Mouse (Mus musculus): Measurements from ENCODE around the gene Btbd9. TPM values are rescaled to one million over a fixed set of nuclear protein-coding genes. Genes with fewer than 3 reads are reported as not detected.

The Btbd9 gene
- polyA plus RNA-seq, 1 experiment from 2014 or later = 121 TPM

DNA sequence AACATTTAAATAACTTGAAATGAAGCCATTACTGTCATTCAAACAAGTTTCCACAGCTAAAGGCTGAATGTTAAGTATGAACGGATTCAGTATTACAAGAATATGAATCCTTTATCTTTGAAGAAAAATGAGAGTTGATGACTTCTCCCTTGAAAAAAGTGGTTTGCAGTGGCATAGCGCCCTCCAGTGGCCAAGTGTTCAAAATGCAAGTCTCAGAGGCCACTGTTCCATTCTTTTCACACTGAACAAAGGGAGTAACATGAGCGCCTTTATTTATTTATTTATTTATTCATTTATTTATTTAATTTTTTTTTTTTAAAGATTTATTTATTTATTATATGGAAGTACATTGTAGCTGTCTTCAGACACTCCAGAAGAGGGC is 121.4 kb downstream of the Btbd9 start:
- H3K4me2 ChIP-seq = no peak overlapping the region
- 25% methylated on average over 3 of the region's 3 CpGs for WGBS

DNA sequence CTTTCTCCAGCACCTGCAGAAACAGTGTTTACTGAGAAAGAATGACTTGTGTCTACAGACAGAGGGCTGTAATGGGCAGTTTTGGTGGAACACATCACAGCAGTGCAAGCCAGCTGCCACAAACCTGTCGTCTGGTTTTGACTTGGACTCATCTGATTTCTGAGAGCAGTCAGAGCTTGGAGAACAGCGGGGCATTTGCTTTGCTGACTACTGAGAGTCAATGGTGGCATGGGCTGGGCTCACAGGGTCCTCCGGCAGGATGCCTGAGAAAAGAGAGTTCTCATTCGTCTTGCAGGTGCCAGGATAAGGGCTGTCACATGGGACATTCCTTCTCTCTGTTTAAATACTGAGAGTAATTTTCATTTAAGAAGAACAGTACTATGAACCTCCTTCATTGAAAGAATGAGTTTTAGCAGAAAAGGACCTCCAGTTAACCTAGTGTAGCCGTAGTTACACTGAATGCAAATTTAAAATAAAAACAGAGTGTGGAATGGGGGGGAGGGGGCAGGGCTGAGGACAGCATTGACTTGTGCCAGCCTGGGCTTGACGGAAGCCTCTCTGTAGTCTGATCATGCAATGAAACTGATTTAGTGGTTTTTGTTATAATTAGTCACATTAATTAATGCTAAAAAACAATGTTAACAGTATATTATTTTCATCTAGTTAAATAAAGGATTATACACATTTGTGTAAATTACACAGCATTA is 122.0 kb downstream of the Btbd9 start:
- Histone ChIP-seq H3K4me1 (peaks cover 26% of the 10 kb centered on the region), H3K27me3 (replicated peaks) (no peaks in the 10 kb centered on the region), H3K27ac (replicated peaks) (no peak overlapping the region), H3K4me3 (replicated peaks) (no peak overlapping the region), H3K4me2 (no peak overlapping the region), H3K9ac (replicated peaks) (no peak overlapping the region), H3K9me3 (replicated peaks) (no peaks in the 10 kb centered on the region), H3K36me3 (no peaks in the 10 kb centered on the region)
- 42% methylated on average over 6 of the region's 6 CpGs for WGBS
- ATAC-seq (ENCODE audit: low FRiP score) = no peak

More for the DNA sequence above, 121.4 kb downstream of the Btbd9 start:
- Histone ChIP-seq H3K9ac (replicated peaks) (no peak overlapping the region), H3K4me3 (replicated peaks) (no peak overlapping the region), H3K27me3 (replicated peaks) (no peaks in the 10 kb centered on the region), H3K27ac (replicated peaks) (no peak overlapping the region), H3K4me1 (peaks cover 30% of the 10 kb centered on the region), H3K9me3 (replicated peaks) (no peaks in the 10 kb centered on the region), H3K36me3 (no peaks in the 10 kb centered on the region)
- no peak for ATAC-seq (ENCODE audit: low FRiP score)

DNA sequence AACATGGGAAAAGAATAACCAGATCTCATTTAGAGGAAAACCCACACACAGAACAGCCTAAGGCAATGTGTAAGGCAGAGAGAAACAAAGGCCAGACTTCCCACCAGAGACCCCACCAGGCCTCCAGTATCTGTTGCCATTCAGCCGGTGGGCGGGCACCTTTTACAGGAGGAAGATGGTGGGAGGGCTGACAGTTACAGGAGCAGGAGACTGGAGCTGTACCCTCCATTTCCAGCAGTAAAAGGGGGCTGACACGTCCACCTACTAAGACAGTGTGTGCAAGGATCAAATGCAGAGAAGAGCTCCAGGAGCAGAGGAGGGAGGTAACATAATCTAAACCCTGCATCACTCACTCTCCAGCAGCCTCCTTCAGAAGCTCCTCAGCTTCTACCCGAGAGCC is 123.0 kb downstream of the Btbd9 start:
- H3K4me2 ChIP-seq = no peak overlapping the region
- H3K27me3 ChIP-seq (replicated peaks) = no peaks in the 10 kb centered on the region
- no peak overlapping the region for H3K4me3 ChIP-seq (replicated peaks)
- 55% methylated on average over 4 of the region's 4 CpGs for WGBS
- no peak overlapping the region for H3K9ac ChIP-seq (replicated peaks)
- H3K36me3 ChIP-seq = no peaks in the 10 kb centered on the region
- ATAC-seq (ENCODE audit: low FRiP score) = no peak
- H3K27ac ChIP-seq (replicated peaks) = no peak overlapping the region
- H3K4me1 ChIP-seq = peaks cover 23% of the 10 kb centered on the region
- no peaks in the 10 kb centered on the region for H3K9me3 ChIP-seq (replicated peaks)

DNA sequence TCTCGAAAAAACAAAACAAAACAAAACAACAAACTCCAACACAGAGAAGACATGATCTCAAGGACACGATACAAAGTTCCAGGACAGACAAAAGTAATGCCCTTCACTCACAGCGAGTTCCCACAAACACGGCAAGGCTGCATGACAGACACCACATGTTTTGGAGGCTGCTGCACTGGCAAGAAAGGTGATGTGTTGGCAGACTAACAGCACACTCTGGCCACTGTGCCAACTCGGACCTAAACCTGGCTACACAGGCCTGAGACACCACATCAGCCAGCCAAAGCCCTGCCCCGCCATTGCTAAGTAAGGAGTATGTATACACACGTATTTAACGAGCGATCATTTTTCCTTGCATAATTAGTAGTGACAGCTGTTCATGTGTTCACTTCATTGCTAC is 123.9 kb downstream of the Btbd9 start:
- Histone ChIP-seq H3K4me3 (replicated peaks) (no peak overlapping the region), H3K4me1 (peaks cover 14% of the 10 kb centered on the region), H3K9me3 (replicated peaks) (no peaks in the 10 kb centered on the region), H3K36me3 (no peaks in the 10 kb centered on the region), H3K4me2 (no peak overlapping the region), H3K27ac (replicated peaks) (no peak overlapping the region), H3K9ac (replicated peaks) (no peak overlapping the region), H3K27me3 (replicated peaks) (no peaks in the 10 kb centered on the region)
- ATAC-seq (ENCODE audit: low FRiP score) = no peak
- WGBS = 91% methylated on average over 9 of the region's 9 CpGs

DNA sequence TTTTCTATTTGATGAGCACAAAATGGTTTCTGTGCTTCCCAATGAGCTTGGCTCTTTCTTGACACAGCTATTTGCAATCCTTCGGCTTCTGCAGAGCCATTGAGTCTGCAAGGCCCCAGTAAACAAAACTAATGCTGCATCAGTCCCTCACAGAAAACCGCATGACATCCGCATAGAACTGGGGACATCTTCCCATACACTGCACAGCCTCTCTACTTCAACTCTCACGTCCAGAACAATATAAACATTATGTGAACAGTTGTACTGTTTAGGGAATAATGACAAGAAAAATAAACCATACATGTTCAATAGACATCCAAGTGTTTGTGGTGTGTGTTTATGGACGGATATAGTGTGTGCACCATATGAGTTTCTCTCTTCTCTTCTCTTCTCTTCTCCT is 127.7 kb downstream of the Btbd9 start:
- Histone ChIP-seq H3K4me3 (replicated peaks) (no peak overlapping the region), H3K9me3 (replicated peaks) (no peaks in the 10 kb centered on the region), H3K9ac (replicated peaks) (no peak overlapping the region), H3K27me3 (replicated peaks) (no peaks in the 10 kb centered on the region), H3K36me3 (0 out of 2 replicates have a peak, but pooled peaks cover 5% of the 10 kb centered on the region), H3K4me1 (no peaks in the 10 kb centered on the region), H3K4me2 (no peak overlapping the region), H3K27ac (replicated peaks) (no peak overlapping the region)
- 85% methylated on average over 5 of the region's 5 CpGs for WGBS
- no peak for ATAC-seq (ENCODE audit: low FRiP score)

DNA sequence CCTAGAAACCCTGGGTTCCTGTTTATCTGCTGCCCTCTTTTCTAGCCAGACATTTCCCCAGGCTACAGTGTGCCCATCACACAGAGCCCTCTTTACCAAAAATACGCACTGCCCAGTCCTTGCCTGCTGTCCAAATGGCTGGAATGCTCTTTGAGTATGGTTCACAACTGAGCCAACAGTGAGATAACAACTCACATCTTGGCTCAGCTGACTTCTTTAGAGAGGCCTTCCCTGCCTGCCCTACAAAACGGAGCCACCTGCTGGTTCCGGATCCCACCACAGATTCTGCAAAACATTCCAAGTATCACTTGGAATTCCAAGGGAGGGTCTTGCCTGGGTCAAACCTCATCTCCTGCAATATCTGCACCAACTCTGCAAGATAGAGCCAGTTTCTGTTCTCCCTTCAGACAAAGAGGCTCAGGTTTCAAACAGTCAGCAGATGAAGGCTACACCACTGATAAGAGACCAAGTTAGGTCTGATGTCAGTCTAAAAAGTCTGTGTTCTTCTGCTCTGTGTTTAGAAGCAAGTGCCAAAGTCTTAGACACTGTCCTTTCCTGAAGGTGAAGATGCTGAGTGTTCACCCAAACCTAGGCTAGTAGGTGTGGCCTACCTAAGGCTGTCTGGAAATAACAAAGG is 130.4 kb downstream of the Btbd9 start:
- no peak overlapping the region for H3K27ac ChIP-seq (replicated peaks)
- H3K4me2 ChIP-seq = no peak overlapping the region
- 0 out of 2 replicates have a peak, but pooled peaks cover 5% of the 10 kb centered on the region for H3K36me3 ChIP-seq
- 96% methylated on average over 3 of the region's 3 CpGs for WGBS
- no peak for ATAC-seq (ENCODE audit: low FRiP score)
- H3K9me3 ChIP-seq (replicated peaks) = no peaks in the 10 kb centered on the region
- no peak overlapping the region for H3K4me3 ChIP-seq (replicated peaks)
- no peaks in the 10 kb centered on the region for H3K4me1 ChIP-seq
- no peaks in the 10 kb centered on the region for H3K27me3 ChIP-seq (replicated peaks)
- H3K9ac ChIP-seq (replicated peaks) = no peak overlapping the region

DNA sequence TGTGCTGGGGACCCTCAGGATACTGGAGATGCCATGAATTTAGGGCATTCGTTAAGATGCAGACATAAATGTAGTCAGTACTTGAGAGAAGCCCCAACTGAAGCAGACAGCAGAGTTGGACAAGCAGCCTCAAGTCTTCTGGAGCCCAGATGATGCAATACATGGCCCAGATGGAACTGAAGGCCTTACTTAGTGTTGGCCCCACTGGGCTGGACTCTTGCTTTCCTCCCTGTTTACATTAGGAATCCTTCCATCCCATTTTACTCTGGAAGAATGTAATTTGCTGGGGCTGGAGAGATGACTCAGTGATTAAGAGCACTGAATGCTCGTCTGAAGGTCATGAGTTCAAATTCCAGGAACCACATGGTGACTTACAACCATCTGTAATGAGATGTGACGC is 136.6 kb downstream of the Btbd9 start:
- Histone ChIP-seq H3K36me3 (0 out of 2 replicates have a peak, but pooled peaks cover 5% of the 10 kb centered on the region), H3K4me1 (peaks cover 14% of the 10 kb centered on the region), H3K27ac (replicated peaks) (no peak overlapping the region), H3K4me3 (replicated peaks) (no peak overlapping the region), H3K4me2 (no peak overlapping the region), H3K27me3 (replicated peaks) (no peaks in the 10 kb centered on the region), H3K9ac (replicated peaks) (no peak overlapping the region), H3K9me3 (replicated peaks) (no peaks in the 10 kb centered on the region)
- WGBS = 88% methylated on average over 3 of the region's 3 CpGs
- no peak for ATAC-seq (ENCODE audit: low FRiP score)

DNA sequence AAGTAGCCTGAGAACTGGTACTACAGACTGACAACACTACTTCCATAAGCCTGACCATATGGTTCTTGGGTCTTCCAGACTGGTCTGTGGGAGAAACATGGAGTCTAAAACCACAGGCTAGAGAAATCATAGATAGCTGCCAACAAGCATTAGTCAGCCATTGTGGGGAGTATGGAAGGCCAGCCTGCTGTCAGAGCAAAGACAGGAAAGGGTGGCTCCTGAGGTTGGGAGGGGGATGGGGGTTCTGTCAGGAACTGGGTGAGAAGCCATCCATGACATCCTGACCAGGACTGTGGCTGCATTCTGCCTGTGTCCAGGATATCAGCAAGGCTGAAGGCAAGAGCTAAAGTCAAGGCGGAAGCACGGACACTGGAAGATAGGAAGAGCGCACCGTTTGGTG is 137.5 kb downstream of the Btbd9 start:
- Histone ChIP-seq H3K27me3 (replicated peaks) (no peaks in the 10 kb centered on the region), H3K9ac (replicated peaks) (no peak overlapping the region), H3K4me1 (peaks cover 14% of the 10 kb centered on the region), H3K4me3 (replicated peaks) (no peak overlapping the region), H3K36me3 (no peaks in the 10 kb centered on the region), H3K4me2 (no peak overlapping the region), H3K27ac (replicated peaks) (no peak overlapping the region), H3K9me3 (replicated peaks) (no peaks in the 10 kb centered on the region)
- WGBS = 95% methylated on average over 4 of the region's 4 CpGs
- no peak for ATAC-seq (ENCODE audit: low FRiP score)

DNA sequence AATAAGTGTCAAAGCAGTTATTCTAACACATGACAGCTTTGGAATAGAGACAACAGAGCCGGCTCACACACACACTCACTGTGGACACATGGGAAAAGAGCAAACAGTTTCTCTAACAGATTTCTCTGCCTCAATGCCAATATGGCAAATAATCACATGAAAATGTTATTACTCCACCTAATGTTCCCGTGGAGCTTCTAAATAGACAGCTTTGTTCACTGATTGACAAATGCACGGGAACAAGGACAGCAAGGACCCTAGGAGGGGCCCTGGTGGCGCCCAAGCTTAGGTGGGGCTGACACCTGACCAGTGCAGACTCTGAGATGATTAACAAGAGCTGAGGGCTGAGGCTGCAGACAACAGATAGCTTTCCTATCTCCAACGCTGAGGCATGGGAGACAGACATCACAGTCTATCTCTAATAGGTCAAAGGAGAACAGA is 140.2 kb downstream of the Btbd9 start:
- Histone ChIP-seq H3K4me2 (no peak overlapping the region), H3K4me3 (replicated peaks) (no peak overlapping the region), H3K9ac (replicated peaks) (no peak overlapping the region), H3K27ac (replicated peaks) (no peak overlapping the region), H3K27me3 (replicated peaks) (no peaks in the 10 kb centered on the region), H3K36me3 (no peaks in the 10 kb centered on the region), H3K9me3 (replicated peaks) (no peaks in the 10 kb centered on the region), H3K4me1 (peaks cover 17% of the 10 kb centered on the region)
- no peak for ATAC-seq (ENCODE audit: low FRiP score)
- 62% methylated on average over 5 of the region's 5 CpGs for WGBS

DNA sequence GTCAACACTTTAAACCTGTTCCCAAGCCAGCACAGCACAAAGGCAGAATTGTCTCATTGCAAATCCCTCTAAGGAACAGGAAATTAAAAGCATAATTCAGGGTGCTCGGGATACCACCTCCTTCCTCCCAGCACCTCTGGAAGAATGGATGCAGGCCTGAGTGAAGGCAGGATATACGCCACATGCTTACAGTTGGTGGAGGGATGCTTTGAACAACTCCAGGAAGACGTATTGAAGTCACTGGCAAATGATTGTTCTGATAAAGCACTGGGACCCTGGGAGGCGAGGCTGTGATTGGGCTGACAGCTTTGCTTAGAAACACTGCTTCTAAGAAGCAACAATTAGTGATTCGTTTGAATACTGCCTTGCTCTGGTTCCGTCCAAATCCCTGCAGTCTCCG is 140.8 kb downstream of the Btbd9 start:
- no peak for ATAC-seq (ENCODE audit: low FRiP score)
- WGBS = 53% methylated on average over 7 of the region's 7 CpGs
- H3K36me3 ChIP-seq = no peaks in the 10 kb centered on the region
- H3K4me2 ChIP-seq = no peak overlapping the region
- H3K27me3 ChIP-seq (replicated peaks) = no peaks in the 10 kb centered on the region
- no peak overlapping the region for H3K4me3 ChIP-seq (replicated peaks)
- no peaks in the 10 kb centered on the region for H3K9me3 ChIP-seq (replicated peaks)
- H3K9ac ChIP-seq (replicated peaks) = no peak overlapping the region
- no peak overlapping the region for H3K27ac ChIP-seq (replicated peaks)
- H3K4me1 ChIP-seq = peaks cover 17% of the 10 kb centered on the region

DNA sequence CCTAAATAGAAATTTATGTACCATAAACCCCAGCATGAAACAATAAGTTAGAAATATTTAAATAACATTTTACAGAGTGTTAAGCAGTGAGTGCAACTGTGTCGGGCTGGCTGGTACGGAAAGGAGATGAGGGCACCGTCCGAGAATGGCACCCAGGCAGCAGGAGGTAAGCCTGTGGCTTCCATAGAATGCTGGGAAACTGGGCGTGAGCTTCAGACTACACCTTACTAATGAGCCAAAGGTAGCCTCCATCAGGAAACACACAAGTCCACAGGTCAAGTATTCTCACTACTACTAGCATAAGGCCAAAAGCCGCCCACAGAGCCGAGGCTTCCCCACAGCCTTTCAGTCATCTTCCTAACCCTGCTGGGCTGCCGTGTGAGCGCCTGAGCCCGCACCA is 144.2 kb downstream of the Btbd9 start:
- H3K9me3 ChIP-seq (replicated peaks) = no peaks in the 10 kb centered on the region
- H3K9ac ChIP-seq (replicated peaks) = no peak overlapping the region
- H3K27me3 ChIP-seq (replicated peaks) = no peaks in the 10 kb centered on the region
- H3K36me3 ChIP-seq = no peaks in the 10 kb centered on the region
- H3K4me1 ChIP-seq = peaks cover 17% of the 10 kb centered on the region
- H3K4me3 ChIP-seq (replicated peaks) = no peak overlapping the region
- no peak overlapping the region for H3K27ac ChIP-seq (replicated peaks)
- WGBS = 84% methylated on average over 10 of the region's 10 CpGs
- ATAC-seq (ENCODE audit: low FRiP score) = no peak
- H3K4me2 ChIP-seq = no peak overlapping the region

DNA sequence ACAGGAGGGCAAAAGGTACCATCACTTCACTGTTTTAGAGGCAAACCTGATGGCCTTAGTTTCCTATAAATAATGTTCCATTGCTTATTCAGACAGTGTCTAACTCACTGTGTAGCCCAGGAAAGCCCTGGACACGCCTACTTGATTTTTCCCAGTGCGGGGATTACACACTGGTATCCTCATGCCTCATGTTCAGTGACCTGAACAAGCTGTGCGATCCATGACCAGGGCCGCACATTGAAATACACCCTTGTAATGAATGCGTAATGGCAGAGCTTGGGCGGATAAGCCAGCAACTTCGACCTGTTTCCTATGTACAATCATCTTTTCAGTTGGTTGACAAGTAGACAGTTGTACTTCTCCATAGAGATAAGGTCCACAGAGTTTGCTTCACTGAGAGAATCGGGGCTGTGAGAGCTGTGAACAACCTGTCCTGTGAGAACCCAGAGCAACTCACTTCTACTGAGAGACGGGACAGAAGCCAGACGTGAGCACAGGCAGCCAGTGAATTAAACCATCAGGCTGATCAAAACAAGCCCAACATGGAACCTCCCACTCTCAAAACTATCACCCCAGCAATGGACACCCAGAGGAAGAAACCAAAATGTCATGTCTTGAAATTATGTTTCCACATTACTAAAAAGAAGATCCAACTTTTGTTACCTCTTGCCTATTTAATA is 145.2 kb downstream of the Btbd9 start:
- ATAC-seq (ENCODE audit: low FRiP score) = no peak
- Histone ChIP-seq H3K36me3 (no peaks in the 10 kb centered on the region), H3K9ac (replicated peaks) (no peak overlapping the region), H3K4me3 (replicated peaks) (no peak overlapping the region), H3K4me1 (peaks cover 14% of the 10 kb centered on the region), H3K27me3 (replicated peaks) (no peaks in the 10 kb centered on the region), H3K4me2 (no peak overlapping the region), H3K27ac (replicated peaks) (no peak overlapping the region), H3K9me3 (replicated peaks) (no peaks in the 10 kb centered on the region)
- 79% methylated on average over 10 of the region's 10 CpGs for WGBS
